Mouse (Mus musculus) liver, postnatal 0 days (tissue): ENCODE measurements around the gene Lrrc58. TPM values are rescaled to one million over a fixed set of nuclear protein-coding genes. Genes with fewer than 3 reads are reported as not detected.

Experiments
- ATAC-seq: fragments of 200-750 bp; cut with Nextera tagmentation; 2 replicates; pipeline ENCODE4 v1.8.0; 2017; ENCODE audit warnings: mild to moderate bottlenecking, moderate library complexity
- DNase-seq: peaks from one replicate; pipeline ENCODE4 v3.0.0-alpha.2; 2016
- H3K27ac ChIP-seq: fragments of 300-500 bp; sonication (generic); 2 replicates; pipeline ENCODE4 v1.5.1; 2014; ENCODE audit warnings: antibody characterized with exemption, moderate library complexity, mild to moderate bottlenecking, low read depth
- H3K27me3 ChIP-seq: fragments of 300-500 bp; sonication (generic); 2 replicates; pipeline ENCODE4 v1.6.1; 2014; ENCODE audit warnings: low read length, control low read depth, mixed read lengths; ENCODE audit not compliant: insufficient read depth
- H3K36me3 ChIP-seq: fragments of 300-500 bp; sonication (generic); replicated peaks from 2 replicates; pipeline ENCODE4 v1.6.1; 2014; ENCODE audit warnings: mild to moderate bottlenecking, control low read depth, low read length, moderate library complexity, mixed read lengths; ENCODE audit not compliant: insufficient read depth
- H3K4me1 ChIP-seq: fragments of 300-500 bp; sonication (generic); 2 replicates; pipeline ENCODE4 v1.6.1; 2014; ENCODE audit warnings: antibody characterized with exemption, mild to moderate bottlenecking, control low read depth; ENCODE audit not compliant: insufficient read depth
- H3K4me2 ChIP-seq: fragments of 300-500 bp; sonication (generic); 2 replicates; pipeline ENCODE4 v1.6.1; 2014; ENCODE audit warnings: low read depth, mild to moderate bottlenecking, low read length, moderate library complexity, mixed read lengths
- H3K4me3 ChIP-seq: fragments of 300-500 bp; sonication (generic); 2 replicates; pipeline ENCODE4 v1.5.1; 2014; ENCODE audit warnings: low read depth, low read length
- H3K9ac ChIP-seq: fragments of 300-500 bp; sonication (generic); replicated peaks from 2 replicates; pipeline ENCODE4 v1.6.1; 2014; ENCODE audit warnings: mild to moderate bottlenecking, moderate library complexity
- H3K9me3 ChIP-seq: fragments of 300-500 bp; sonication (generic); 2 replicates; pipeline ENCODE4 v1.6.1; 2016; ENCODE audit warnings: mild to moderate bottlenecking, control low read depth, low read length, mixed read lengths
- CTCF ChIP-seq: sonication (generic); IDR thresholded peaks from 2 replicates; pipeline ENCODE4 v1.5.1; 2016; ENCODE audit warnings: antibody characterized with exemption, low read depth
- EP300 ChIP-seq: IDR thresholded peaks from 2 replicates; pipeline ENCODE4 v1.6.1; 2016; ENCODE audit warnings: antibody characterized with exemption, low read depth, mild to moderate bottlenecking
- WGBS: fragments of 180-500 bp; shearing (Covaris S2); extraction: QIAGEN DNeasy Blood & Tissue Kit; methylation state at CpG from one replicate; pipeline ENCODE4 v1.1.7; 2014; ENCODE audit not compliant: insufficient replicate concordance; 5-methylcytosine and 5-hydroxymethylcytosine counted together
- polyA plus RNA-seq: library from polyadenylated mRNA; unstranded; fragments of >200 nt; fragmentation: Nextera tagmentation; extraction: Ambion mirVana; gene quantifications from 2 replicates; pipeline ENCODE4 v1.2.1, GENCODE M21; 2015

Gene Lrrc58
- polyA plus RNA-seq, result 10.8 and 11.6 TPM in 2 replicates

DNA sequence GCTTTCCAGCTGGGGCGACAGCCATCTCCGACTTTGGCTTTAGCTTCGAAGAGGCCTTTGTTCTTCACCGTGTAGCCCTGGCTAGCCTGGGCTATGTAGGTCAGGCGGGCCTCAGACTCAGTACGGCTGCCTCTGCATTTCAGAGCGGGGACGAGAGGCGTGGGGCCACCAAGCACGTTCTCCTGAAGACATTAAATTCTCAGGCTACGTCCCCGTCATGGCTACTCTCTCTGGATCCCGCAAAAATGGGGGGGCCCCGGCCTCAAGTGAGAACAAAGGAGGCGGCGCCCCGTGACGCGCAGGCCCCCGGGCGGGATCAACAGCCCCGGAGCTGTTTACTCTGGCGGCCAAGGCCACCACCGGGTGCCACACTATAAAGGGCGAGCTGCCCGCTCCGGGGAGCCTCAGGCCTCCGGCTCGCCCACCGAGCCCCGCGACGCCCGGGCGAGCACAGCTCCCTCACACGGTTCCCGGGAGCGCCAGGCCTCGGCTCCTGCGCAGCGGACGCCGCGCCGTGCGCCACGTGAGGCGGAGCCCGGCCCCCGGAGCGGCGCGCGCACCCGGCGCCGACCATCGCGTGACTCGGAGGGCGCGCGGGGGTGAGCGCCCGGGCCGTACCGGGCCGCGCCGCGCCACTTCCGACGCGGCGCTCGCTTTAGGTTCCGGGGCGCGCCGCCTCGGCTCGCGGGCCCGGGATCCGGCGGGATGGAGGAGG, at the start of gene Lrrc58:
TSS of gene Lrrc58 (plus strand) at position 599 of the 715 bp plus-strand sequence.
- Histone ChIP-seq H3K4me3 (peak within 1 kb of the TSS; percentile 80), H3K27ac (peak within 1 kb of the TSS; percentile 98), H3K4me2 (peak within 1 kb of the TSS; percentile 75), H3K9me3 (no peaks in the 10 kb centered on the region), H3K9ac (peak within 1 kb of the TSS; percentile 80), H3K27me3 (no peaks in the 10 kb centered on the region), H3K36me3 (no peaks in the 10 kb centered on the region), H3K4me1 (peaks cover 16% of the 10 kb centered on the region)
- no peak for TF ChIP-seq CTCF
- ATAC-seq (peak; percentile 90), DNase-seq (peak; percentile 81)
- WGBS, result 2% methylated on average over 50 of the region's 86 CpGs

DNA sequence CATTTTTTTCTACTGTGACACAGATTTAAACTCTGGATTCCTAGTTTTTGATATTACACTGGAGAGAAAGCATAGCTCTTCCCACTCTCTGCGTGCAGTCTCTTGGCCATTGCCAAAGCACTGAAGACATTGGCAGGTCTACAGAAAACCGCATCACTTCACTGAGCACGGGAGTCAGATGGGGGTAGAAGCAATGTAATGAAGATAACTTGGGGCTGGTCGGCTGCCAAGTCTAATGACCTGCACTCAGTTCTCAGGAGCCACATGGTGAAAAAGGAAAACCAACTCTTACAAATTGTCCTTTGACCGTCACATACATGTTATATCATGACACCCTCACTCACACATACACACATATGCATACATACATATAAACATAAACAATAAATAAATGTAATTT, 44.2 kb upstream of the Lrrc58 start:
- no peak overlapping the region for H3K4me3 ChIP-seq
- H3K4me2 ChIP-seq, result no peak overlapping the region
- 77% methylated on average over 5 of the region's 5 CpGs for WGBS
- H3K9ac ChIP-seq, result no peak overlapping the region
- H3K9me3 ChIP-seq, result no peaks in the 10 kb centered on the region
- H3K36me3 ChIP-seq, result no peaks in the 10 kb centered on the region
- no peak for TF ChIP-seq EP300
- TF ChIP-seq CTCF, result no peak
- H3K27ac ChIP-seq, result no peak overlapping the region
- no peaks in the 10 kb centered on the region for H3K27me3 ChIP-seq
- no peaks in the 10 kb centered on the region for H3K4me1 ChIP-seq
- no peak for DNase-seq
- no peak for ATAC-seq

DNA sequence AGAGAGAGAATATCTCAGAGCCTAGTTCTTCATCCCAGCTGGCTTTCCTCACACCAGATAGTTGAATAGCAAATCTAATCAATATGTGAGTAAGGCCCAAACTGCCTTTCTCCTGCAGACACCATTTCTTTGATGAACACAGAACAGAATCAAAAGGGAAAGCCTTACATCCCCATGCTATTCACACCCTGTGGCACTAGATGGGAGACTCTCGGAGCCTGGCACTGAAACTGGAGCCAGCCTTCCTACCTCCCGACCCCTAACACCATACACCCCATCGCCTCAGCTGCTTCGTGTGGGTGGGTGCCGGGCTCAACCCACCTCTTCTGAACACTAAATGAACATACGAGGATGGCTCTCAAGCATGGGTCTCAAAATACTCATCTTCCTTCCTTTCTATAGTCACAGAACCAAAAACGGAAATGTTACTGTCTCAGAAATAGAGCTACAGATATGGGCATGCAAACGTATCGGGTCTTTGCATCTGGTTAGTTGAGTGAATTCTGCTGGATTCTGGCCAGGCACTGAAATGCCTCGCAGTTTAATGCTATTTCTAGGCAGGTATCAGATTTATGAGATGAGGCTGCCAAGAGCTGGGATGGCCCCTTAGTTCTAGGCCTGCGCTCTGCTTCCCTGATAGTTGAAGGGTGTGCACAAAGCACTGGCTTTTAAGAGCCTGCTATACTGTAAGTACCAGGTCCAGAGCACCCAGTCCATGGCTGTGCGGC, 43.2 kb upstream of the Lrrc58 start:
- H3K9ac ChIP-seq, result no peak overlapping the region
- ATAC-seq (no peak), DNase-seq (no peak)
- WGBS, result 77% methylated on average over 12 of the region's 12 CpGs
- no peak overlapping the region for H3K4me3 ChIP-seq
- no peaks in the 10 kb centered on the region for H3K27me3 ChIP-seq
- no peak for TF ChIP-seq CTCF
- TF ChIP-seq EP300, result no peak
- H3K4me1 ChIP-seq, result no peaks in the 10 kb centered on the region
- H3K4me2 ChIP-seq, result no peak overlapping the region
- no peak overlapping the region for H3K27ac ChIP-seq
- no peaks in the 10 kb centered on the region for H3K9me3 ChIP-seq
- no peaks in the 10 kb centered on the region for H3K36me3 ChIP-seq

DNA sequence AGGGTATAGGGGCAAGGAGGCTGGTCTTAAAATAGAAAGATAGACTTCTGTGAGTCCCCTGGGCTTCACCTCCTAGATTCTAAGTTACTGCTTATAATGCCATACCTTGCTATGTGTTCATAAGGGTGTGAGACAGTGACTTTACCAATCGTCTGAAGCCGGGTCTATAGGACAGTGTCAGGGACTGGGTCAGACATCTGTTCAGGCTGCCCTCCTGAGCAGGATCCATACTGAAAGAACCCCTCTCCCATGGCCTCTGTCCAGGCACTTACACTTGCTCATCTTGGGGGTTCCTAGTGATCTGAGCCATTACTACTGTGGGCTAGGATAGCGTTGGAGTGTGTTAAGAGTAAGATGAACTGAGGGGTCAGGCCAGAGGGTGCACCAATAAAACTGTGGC, 41.9 kb upstream of the Lrrc58 start:
- H3K27ac ChIP-seq, result no peak overlapping the region
- no peak overlapping the region for H3K9ac ChIP-seq
- H3K4me2 ChIP-seq, result no peak overlapping the region
- DNase-seq, result no peak
- no peaks in the 10 kb centered on the region for H3K36me3 ChIP-seq
- H3K9me3 ChIP-seq, result no peaks in the 10 kb centered on the region
- no peaks in the 10 kb centered on the region for H3K4me1 ChIP-seq
- 89% methylated on average over 3 of the region's 3 CpGs for WGBS
- no peak overlapping the region for H3K4me3 ChIP-seq
- no peak for TF ChIP-seq EP300
- TF ChIP-seq CTCF, result no peak
- ATAC-seq, result no peak
- no peaks in the 10 kb centered on the region for H3K27me3 ChIP-seq

GRCm38 (mm10) chr16:37831041-37831440, 37.1 kb upstream of the Lrrc58 start:
- H3K27ac ChIP-seq, result no peak overlapping the region
- WGBS, result 73% methylated on average over 7 of the region's 7 CpGs

GRCm38 (mm10) chr16:37837571-37837970, 30.6 kb upstream of the Lrrc58 start:
- no peak overlapping the region for H3K27ac ChIP-seq
- no peak overlapping the region for H3K4me3 ChIP-seq
- no peaks in the 10 kb centered on the region for H3K9me3 ChIP-seq
- no peak overlapping the region for H3K4me2 ChIP-seq
- DNase-seq (no peak), ATAC-seq (no peak)
- 58% methylated on average over 3 of the region's 3 CpGs for WGBS
- no peaks in the 10 kb centered on the region for H3K36me3 ChIP-seq
- no peaks in the 10 kb centered on the region for H3K4me1 ChIP-seq
- no peaks in the 10 kb centered on the region for H3K27me3 ChIP-seq
- no peak for TF ChIP-seq CTCF
- TF ChIP-seq EP300, result no peak
- no peak overlapping the region for H3K9ac ChIP-seq

More at GRCm38 (mm10) chr16:37831041-37831440, 37.1 kb upstream of the Lrrc58 start:
- Histone ChIP-seq H3K4me1 (no peaks in the 10 kb centered on the region), H3K4me3 (no peak overlapping the region), H3K27me3 (no peaks in the 10 kb centered on the region), H3K4me2 (no peak overlapping the region), H3K36me3 (no peaks in the 10 kb centered on the region), H3K9ac (no peak overlapping the region), H3K9me3 (no peaks in the 10 kb centered on the region)
- ATAC-seq (no peak), DNase-seq (no peak)
- TF ChIP-seq EP300 (no peak), CTCF (no peak)
